Mouse (Mus musculus) kidney, adult 11 months (tissue): ENCODE results near the gene Phf10.
"Not testable (repeated sequence)": the region's sequence is repeated elsewhere in the genome, so short reads cannot be mapped to it uniquely, and the experiment has no call there.

Experiments used
- DNase-seq: peaks from one replicate; pipeline ENCODE4 v3.0.0; 2022

Gene Phf10

DNA sequence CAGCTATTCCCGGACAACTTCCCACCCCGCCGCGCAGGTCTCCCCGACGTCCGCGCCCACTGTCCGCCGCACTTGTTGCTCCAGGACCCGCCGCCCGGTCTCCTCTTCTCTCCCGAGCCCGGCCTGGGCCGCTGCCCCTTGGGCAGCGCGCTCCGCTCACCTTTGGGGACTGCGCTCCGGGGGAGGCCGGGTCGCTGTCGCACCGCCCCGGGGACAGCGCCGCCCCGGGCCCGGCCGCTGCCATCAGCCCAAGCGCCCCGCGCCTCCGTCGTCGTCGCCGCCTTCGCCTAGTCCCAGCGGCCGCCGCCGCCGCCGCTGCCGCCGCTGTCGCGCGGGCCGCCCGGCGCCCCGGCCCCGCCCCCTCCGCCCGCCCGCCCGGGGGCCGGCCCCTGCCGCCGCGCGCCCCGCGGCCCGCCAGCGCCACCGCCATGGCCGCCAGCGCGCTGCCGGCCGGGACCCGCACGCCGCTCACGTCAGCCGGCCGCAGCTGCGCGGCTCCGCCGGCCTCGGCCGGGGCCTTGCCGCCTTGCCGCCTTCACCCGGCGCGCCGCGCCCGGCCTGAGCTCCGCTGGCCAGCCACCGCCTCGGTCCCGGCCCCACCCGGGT is at the start of gene Phf10:
TSS of gene Phf10 (minus strand) at position 323 of the 606 bp plus-strand sequence.
- DNase-seq: peak; percentile 35

DNA sequence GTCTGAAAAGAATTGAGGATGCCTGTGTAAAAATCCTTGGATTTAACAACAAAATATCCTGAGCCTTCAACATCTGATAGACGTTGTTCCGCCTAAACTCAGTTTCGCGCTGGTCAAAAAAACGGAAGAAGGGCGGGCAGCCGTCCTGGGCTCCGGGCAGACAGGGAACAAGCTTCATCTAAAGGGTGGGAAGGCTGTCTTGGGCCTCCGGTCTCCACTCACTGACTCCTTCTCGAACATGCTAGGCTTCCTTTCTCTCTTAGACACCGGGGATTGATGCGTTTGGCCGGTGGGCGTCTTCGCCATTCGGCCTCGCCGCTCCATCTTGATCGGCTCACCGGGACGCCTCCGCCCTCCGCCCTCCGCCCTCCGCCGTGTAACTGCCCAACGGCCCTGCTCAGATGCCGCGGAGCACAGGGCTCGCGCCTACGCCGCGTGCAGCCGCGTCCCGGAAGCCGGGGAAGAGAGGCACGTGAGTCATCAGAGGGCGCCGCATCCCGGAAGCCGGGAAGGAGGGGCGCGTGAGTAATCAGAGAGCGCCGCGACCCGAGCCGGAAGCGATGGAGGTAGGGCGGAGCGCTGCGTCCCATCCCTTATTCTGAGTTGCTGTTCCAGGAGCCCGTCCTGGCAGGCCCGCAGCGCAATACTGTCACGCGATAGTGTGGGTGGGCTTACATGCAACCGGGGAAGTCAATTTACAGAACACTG is 48.8 kb upstream of the Phf10 start, which contains the start of gene Gm3435:
TSS of gene Gm3435 (plus strand) at position 471 of the 708 bp plus-strand sequence.
- not testable (repeated sequence) for DNase-seq

GRCm38 (mm10) chr17:15009088-15009487 is 48.0 kb upstream of the Phf10 start:
- not testable (repeated sequence) for DNase-seq

DNA sequence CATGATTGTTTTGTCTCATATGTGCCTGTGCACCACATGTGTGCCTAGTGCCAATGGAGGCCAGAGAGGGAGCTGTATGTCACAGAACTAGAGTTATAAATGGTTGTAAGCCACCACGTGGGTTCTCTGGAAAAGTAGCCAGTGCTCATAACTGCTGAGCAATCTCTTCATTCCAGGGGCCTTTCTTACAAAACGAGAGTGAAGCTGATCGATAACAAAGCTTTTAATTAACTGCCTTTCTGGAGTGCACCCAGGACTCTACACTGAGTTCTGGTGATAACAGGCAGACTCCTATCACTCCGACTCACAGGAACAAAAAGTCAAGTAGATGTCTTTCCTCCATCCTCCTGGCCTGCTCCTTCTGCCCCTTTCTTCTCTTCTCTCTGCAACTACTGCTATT is 39.0 kb upstream of the Phf10 start:
- not testable (repeated sequence) for DNase-seq

DNA sequence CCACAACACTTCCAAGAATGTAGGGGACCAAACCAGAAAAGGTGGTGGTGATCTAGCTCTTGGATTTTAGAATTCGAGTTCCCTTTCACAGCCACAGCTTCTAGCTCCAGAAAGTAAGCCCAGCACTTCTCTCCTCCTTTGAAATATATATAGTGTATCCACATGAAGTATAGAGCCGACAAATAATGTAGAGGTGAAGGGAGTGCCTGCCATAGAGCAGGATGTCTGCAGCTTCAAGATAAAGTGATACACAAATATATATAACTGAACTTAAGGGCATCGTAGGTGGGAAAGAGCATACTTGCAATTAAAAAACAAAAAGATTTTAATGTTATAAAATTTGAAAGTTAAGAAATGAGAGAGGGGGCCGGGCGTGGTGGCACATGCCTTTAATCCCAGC is 33.1 kb upstream of the Phf10 start:
- DNase-seq: not testable (repeated sequence)

DNA sequence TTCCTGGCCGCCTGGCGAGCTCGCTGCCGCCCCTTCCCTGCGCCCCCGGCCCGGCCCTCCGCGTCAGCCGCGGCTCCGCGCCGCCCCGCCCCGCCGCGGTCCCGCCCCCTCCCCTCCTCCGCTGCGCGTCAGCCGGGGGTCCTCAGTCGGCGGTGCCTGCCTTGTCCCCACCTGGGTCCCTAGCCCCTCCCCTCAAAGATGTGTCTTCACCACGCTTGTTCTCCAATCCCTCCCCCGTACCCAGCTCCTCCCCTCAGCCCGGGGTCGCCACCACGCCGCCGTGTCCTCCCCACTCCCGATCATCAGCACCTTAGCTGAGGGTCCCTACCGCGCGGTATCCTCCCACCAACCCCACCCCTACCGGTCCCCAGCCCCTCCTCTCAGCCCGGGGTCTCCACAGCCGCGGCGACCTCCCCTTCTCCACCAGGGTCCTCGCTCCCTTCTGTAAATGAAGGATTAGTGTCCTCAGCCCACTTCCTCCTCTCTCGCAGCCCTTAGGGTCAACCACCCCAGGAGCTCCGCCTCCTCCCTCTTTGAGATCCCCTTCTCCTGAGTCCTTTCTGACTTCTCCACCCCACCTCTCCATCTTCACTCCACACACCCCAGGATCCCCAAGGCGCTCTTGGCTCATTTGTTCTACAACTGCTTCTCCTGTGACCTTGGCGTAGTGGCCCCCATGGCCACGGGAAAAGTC is 32.2 kb upstream of the Phf10 start:
- DNase-seq: not testable (repeated sequence)

- DNase-seq: not testable (repeated sequence)
These were observed 31.6 kb upstream of the Phf10 start for GRCm38 (mm10) chr17:14992522-14993138.

GRCm38 (mm10) chr17:14990116-14990702 is 29.1 kb upstream of the Phf10 start:
- DNase-seq: not testable (repeated sequence)

GRCm38 (mm10) chr17:14978362-14979038 is 17.4 kb upstream of the Phf10 start, which contains the start of the genes 9030025P20Rik and Gm3417:
9030025P20Rik (plus strand) TSS chr17:14978468.
Gm3417 (minus strand) TSS chr17:14978790.
- DNase-seq: not testable (repeated sequence)

DNA sequence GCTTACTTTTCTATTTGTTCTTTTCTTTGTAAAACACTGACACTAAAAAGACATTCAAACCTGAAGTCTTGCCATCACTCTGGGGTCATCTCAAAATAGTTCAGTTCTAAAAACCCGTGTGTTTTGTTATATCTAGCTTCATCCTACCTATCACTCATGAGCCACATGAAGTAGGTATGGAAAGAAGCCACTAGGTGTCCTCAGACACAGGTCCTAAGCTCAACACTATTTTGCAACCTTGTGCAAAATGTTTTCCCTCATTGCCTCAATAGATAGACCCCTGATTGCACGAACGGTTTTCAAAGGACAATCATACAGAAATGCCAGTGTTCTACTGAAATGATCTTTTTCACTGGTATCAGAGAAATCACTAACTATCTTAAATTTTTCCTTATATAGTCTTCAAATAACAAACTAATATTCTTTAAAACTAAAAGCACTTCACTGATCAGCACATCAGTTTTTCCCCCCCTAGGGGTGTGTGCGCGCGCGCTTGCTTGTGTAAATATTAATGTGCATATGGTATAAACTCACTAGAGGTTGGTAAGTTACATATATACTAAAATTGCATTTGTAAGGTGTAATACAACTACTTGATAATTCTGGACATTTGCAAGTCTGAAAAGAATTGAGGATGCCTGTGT is 16.8 kb upstream of the Phf10 start:
- DNase-seq: not testable (repeated sequence)

DNA sequence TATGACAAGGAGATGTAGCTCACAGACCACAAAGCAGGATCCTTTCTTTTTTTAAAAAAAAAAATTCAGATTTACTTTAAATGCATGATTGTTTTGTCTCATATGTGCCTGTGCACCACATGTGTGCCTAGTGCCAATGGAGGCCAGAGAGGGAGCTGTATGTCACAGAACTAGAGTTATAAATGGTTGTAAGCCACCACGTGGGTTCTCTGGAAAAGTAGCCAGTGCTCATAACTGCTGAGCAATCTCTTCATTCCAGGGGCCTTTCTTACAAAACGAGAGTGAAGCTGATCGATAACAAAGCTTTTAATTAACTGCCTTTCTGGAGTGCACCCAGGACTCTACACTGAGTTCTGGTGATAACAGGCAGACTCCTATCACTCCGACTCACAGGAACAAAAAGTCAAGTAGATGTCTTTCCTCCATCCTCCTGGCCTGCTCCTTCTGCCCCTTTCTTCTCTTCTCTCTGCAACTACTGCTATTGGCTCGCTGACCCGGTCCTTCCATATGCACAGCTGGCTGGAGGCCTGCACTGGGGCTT is 7.4 kb upstream of the Phf10 start:
- DNase-seq: not testable (repeated sequence)

GRCm38 (mm10) chr17:14961557-14962154 is 583 bp upstream of the Phf10 start:
- not testable (repeated sequence) for DNase-seq

GRCm38 (mm10) chr17:14960520-14960919 is 553 bp downstream of the Phf10 start:
- DNase-seq: peak; percentile 30

- DNase-seq: no peak
These were observed 1.1 kb downstream of the Phf10 start for GRCm38 (mm10) chr17:14959979-14960378.

GRCm38 (mm10) chr17:14958686-14959327 is 2.3 kb downstream of the Phf10 start:
- DNase-seq: no peak

GRCm38 (mm10) chr17:14953452-14953851 is 7.6 kb downstream of the Phf10 start:
- no peak for DNase-seq

DNA sequence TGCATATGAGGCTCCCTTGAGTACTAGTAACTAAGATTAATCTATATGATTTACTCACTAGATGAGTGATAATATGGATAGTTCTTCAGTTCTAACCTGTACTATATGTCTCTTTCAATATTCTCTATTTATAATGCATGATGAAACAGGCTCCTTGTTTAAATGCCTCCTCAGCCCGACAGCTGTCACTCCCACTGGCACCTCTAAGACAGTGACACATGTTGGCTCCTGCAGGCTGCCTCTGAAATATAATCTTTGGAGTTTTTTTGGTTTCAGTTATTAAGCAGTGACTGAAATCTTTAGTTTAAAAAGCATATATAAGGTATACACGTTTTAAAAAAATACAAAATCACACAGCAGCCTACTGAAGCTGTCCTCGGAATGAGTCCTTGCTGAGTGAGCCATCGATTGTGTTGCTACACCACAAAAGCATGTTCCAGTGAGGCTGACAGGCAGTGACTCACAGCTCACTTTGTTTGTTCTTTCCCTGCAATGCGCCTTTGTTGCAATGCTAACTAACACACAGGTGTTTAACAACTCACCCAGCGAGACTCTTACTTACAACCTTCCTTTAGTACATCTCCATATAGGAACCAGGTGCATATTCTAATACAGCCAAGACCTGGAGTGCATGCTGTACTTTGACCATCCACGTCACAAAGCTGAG is 11.8 kb downstream of the Phf10 start:
- no peak for DNase-seq

GRCm38 (mm10) chr17:14944551-14944950 is 16.5 kb downstream of the Phf10 start:
- DNase-seq: no peak

GRCm38 (mm10) chr17:14943729-14944059 is 17.4 kb downstream of the Phf10 start:
- no peak for DNase-seq
